Comparison of ENCODE assay signal across 8 mouse cellular contexts in genomic region chr9:62839172-62839770, GRCm38 (mm10). TPM values are rescaled to one million over a fixed set of nuclear protein-coding genes. Genes with fewer than 3 reads are reported as not detected.
DNase-seq lines count a peak whose midpoint lies in the region; ATAC-seq and TF ChIP-seq lines count a peak whose summit lies in the region.

No protein-coding gene starts in this region.

- peaks cover 3 to 11% of the 10 kb centered on the region in 2 experiments; a peak in 3 of 4 replicates for H3K4me1 ChIP-seq in ES-E14 (ENCODE audit: control insufficient read depth in 2 of 2, insufficient read depth in 2 of 2, low read length in 2 of 2, poor library complexity in 1 of 2)
- peaks cover 14% of the 10 kb centered on the region; the same call in 1 of the 2 replicates for H3K4me1 ChIP-seq in kidney, embryonic 14.5 days (ENCODE audit: control insufficient read depth, insufficient read depth, low read length)

- H3K9me3 ChIP-seq in ES-E14 (ENCODE audit: control insufficient read depth, insufficient read depth, low read depth, low read length): no peaks in the 10 kb centered on the region
- no peaks in the 10 kb centered on the region for H3K9me3 ChIP-seq in kidney, embryonic 14.5 days (ENCODE audit: control insufficient read depth, low read length)

- H3K27ac ChIP-seq in ES-E14 (ENCODE audit: insufficient read depth, low read depth, low read length, poor library complexity, severe bottlenecking): no peak overlapping the region
- H3K27ac ChIP-seq in kidney, embryonic 14.5 days (ENCODE audit: low read depth, low read length): peak overlapping the region; percentile 93

- DNase-seq in cerebellum, adult 8-10 months: no peak
- no peak for DNase-seq in ES-E14 (ENCODE audit: low read depth, low spot score)
- peak; percentile 58 for DNase-seq in mesoderm, embryonic 11.5 days (ENCODE audit: low read depth, low spot score)
- no peak for DNase-seq in T-cell, adult 2 months (ENCODE audit: low spot score)
- DNase-seq in thymus, postnatal 4 days: no peak

- WGBS in kidney, embryonic 14.5 days: 13% methylated on average over 14 of the region's 14 CpGs

- peak overlapping the region; percentile 88 for H3K4me2 ChIP-seq in kidney, embryonic 14.5 days (replicated peaks; ENCODE audit: low read depth, low read length)

- peak overlapping the region; percentile 64 to 80 for H3K4me3 ChIP-seq in ES-E14 (ENCODE audit: insufficient read depth in 1 of 2, low read depth in 1 of 2, low read length in 2 of 2, poor library complexity in 1 of 2, severe bottlenecking in 1 of 2)
- H3K4me3 ChIP-seq in kidney, embryonic 14.5 days (ENCODE audit: low read length): peak overlapping the region; percentile 76

- H3K9ac ChIP-seq in ES-E14 (ENCODE audit: insufficient read depth, low read depth, low read length, poor library complexity, severe bottlenecking): peak overlapping the region; percentile 92
- H3K9ac ChIP-seq in kidney, embryonic 14.5 days (ENCODE audit: low read depth, low read length): peak overlapping the region; percentile 93

- no peaks in the 10 kb centered on the region for H3K36me3 ChIP-seq in ES-E14 (ENCODE audit: control insufficient read depth, insufficient read depth, low read length, poor library complexity, severe bottlenecking)
- no peaks in the 10 kb centered on the region for H3K36me3 ChIP-seq in kidney, embryonic 14.5 days (ENCODE audit: control insufficient read depth, insufficient read depth, low read length)

- in situ Hi-C loops in ES-E14 (cut with MboI; ENCODE audit: low sequenced_read_pairs in 2 of 2, unreplicated experiment in 2 of 2): no loop called here

- H3K27me3 ChIP-seq in kidney, embryonic 14.5 days (ENCODE audit: control insufficient read depth, insufficient read depth, low read length): no peaks in the 10 kb centered on the region

- peak; percentile 9; the same call in 1 of the 2 replicates for ATAC-seq in cerebellum, adult (ENCODE audit: insufficient number of reproducible peaks, low FRiP score, low TSS enrichment)
- ATAC-seq in erythroid progenitor cell, adult 5-6 weeks (replicated peaks; ENCODE audit: low FRiP score, poor library complexity, severe bottlenecking): peak; percentile 28
- 0 out of 2 replicates have a peak, but pooled peaks have one; percentile 3 for ATAC-seq in kidney, embryonic 14.5 days (ENCODE audit: low FRiP score, low TSS enrichment)

TF ChIP-seq in ES-E14, 5 proteins besides CTCF, POLR2A, EP300 and RAD21:
- no peak for TF ChIP-seq ZC3H11A (IDR thresholded peaks at IDR 0.05; ENCODE audit: borderline replicate concordance, low read depth, low read length)
- TF ChIP-seq HCFC1 (IDR thresholded peaks at IDR 0.05; ENCODE audit: borderline replicate concordance, insufficient read depth, low read length): no peak
- TF ChIP-seq MAFK (IDR thresholded peaks at IDR 0.05; ENCODE audit: insufficient read depth, low read depth, low read length): no peak
- no peak for TF ChIP-seq ZNF384 (IDR thresholded peaks at IDR 0.05; ENCODE audit: low read depth, low read length)
- TF ChIP-seq CHD2 (IDR thresholded peaks at IDR 0.05; ENCODE audit: low read depth, low read length): no peak

RNA-seq across cellular contexts. Expression of gene Cln6, which starts 0.7 kb away (rescaled TPM):
- total RNA-seq in ES-E14 (2012; rRNA removed): 19.4 and 33.7 TPM in 2 replicates
- 18.9 and 29.6 TPM in 2 replicates for total RNA-seq in erythroid progenitor cell, adult 5-6 weeks (2015; ENCODE audit: low replicate concordance)
- 5.3 and 7.2 TPM in 2 replicates for total RNA-seq in erythroid progenitor cell, adult 5-6 weeks (2017; ENCODE audit: low replicate concordance)
- 21.7 and 28.2 TPM in 2 replicates for polyA plus RNA-seq in kidney, embryonic 14.5 days (2014; fragmentation: Nextera tagmentation; extraction: Ambion mirVana)

RNA-seq across cellular contexts. Expression of gene Calml4, which starts 18.6 kb away (rescaled TPM):
- total RNA-seq in ES-E14 (2012; rRNA removed): 10.2 and 23.9 TPM in 2 replicates
- total RNA-seq in erythroid progenitor cell, adult 5-6 weeks (2015; ENCODE audit: low replicate concordance): not detected in 2 replicates
- not detected in 2 replicates for total RNA-seq in erythroid progenitor cell, adult 5-6 weeks (2017; ENCODE audit: low replicate concordance)
- 59.7 and 72.0 TPM in 2 replicates for polyA plus RNA-seq in kidney, embryonic 14.5 days (2014; fragmentation: Nextera tagmentation; extraction: Ambion mirVana)

RNA-seq across cellular contexts. Expression of gene Fem1b, which starts 27.5 kb away (rescaled TPM):
- total RNA-seq in ES-E14 (2012; rRNA removed): 73.0 and 94.4 TPM in 2 replicates
- 9.7 and 24.7 TPM in 2 replicates for total RNA-seq in erythroid progenitor cell, adult 5-6 weeks (2015; ENCODE audit: low replicate concordance)
- 24.1 and 25.0 TPM in 2 replicates for total RNA-seq in erythroid progenitor cell, adult 5-6 weeks (2017; ENCODE audit: low replicate concordance)
- polyA plus RNA-seq in kidney, embryonic 14.5 days (2014; fragmentation: Nextera tagmentation; extraction: Ambion mirVana): 20.8 and 38.2 TPM in 2 replicates

Comparison
In these comparisons a context has a peak if more than half of its experiments do, and no peak if none do; other contexts are left out.
1. RNA of gene Calml4, which starts 18.6 kb away (total RNA-seq): 10.2 to 23.9 TPM in ES-E14; not detected in erythroid progenitor cell, adult 5-6 weeks; every median in the first group is over 10 times any median in the second.
2. Peak in every context shown above with its lines, with median percentiles within 50 percentile points of each other: ATAC-seq.